Mouse (Mus musculus): ENCODE data around the gene Nol4l.

The Nol4l gene

DNA sequence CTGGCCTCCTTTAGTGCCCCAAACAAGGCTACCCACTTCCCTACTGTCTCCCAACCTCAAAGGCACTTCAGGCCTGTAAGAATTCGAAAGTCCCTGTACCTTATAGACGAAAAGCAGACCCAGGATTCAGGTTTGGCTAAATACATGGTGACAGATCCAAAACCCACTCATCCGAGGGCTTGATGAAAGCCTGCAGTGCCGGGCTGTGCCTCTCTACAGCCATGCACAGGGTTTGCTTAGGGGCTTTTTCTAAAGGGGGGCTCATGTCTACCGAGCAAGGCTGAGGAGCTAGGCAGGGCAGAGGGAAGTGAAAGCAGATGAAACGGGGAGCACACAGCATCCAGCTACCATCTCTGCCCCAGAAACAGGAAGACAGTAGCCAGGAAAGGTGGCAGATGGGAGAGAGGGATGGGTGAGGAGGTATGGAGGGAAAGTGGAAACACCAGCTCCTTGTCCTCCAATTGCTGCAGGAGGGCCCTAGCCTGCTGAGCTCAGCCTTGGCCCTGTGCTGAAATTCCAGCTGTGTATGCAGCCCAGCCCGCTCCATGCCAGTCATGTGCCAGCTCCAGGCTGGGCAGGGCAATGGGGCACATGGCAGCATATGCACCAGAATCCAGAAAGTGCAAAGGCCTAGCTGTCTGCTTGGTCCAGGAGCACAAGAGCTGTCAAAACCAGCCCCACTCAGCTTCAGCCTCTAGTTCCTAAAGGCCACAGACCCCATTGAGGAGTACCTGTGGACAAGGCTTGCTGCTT lies 48.5 kb downstream of the Nol4l start:
- DNase-seq, result peak; percentile 53

- no peak for DNase-seq
These were observed 50.3 kb downstream of the Nol4l start for GRCm38 (mm10) chr2:153479486-153479885.

DNA sequence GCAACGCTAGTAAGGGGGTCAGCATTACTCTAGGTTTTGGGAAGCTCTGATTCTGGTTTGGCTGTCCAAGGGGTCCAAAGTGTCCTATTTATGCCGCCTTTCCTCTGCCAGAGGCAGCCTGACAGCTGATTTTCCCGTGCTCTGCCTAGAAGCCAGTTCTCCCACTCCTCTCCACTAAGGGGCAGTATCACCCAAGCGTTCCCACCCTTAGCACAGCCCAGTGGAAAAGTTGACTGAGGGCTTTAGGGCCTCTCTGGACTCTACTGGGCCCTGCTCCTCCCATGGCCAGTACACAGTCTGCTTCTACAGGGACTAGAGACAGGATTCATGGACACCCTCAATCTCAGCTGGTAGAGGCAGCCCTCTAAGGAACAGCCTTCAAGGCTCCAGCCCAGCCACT lies 51.2 kb downstream of the Nol4l start:
- DNase-seq, result peak; percentile 72

DNA sequence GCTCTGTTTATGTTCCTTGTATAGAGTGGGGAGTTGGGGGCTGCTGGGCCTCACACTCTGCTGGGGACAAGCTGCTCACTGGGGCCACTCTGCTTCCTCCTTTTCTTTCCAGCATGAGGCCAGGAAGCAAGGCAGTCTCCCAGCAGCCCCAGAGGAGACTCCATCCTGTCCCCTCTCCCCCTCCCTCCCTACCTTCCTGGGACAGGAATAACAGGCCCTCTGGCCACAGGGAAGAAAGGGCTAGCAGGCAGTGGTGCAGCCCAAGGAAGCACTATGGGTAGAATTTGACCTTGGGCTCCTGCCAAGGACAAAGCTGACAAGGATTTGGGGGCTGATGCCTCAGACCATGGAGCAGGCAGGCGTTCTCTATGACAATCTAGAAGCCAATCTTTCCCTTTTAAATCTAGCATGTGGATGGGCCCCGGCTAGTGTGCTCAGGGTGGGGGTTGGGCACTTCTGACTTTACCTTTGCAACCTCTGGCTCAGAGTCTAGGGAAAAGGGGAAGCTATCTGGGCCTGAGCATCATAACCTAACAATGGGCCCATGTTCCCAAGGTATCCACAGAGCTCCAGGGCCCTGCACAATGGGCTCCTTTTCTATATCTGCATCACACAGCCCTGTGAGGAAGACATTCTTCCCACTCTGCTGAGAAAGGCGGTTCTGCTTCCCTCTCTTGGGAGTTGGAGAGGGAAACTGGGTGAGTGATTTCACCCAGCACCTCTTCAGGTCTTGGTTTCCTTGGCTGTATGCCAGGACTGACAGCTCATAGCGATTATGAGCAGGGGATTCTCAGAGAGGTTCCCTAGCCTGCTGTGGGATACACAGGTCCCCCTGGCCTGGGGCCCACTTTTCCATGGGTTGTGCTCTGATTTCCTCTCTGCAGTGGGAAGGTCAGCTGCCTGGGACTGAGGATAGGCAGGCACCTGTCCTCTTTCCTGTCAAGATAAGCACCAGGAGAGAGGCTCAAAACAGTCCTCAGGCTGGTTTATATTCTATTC lies 54.4 kb downstream of the Nol4l start:
- peak; percentile 37 for DNase-seq

- DNase-seq, result no peak
These were observed 58.8 kb downstream of the Nol4l start for GRCm38 (mm10) chr2:153470983-153471382.

- DNase-seq, result no peak
These were observed 60.0 kb downstream of the Nol4l start for GRCm38 (mm10) chr2:153469764-153470163.

- no peak for DNase-seq
These were observed 60.5 kb downstream of the Nol4l start for GRCm38 (mm10) chr2:153469317-153469716.

DNA sequence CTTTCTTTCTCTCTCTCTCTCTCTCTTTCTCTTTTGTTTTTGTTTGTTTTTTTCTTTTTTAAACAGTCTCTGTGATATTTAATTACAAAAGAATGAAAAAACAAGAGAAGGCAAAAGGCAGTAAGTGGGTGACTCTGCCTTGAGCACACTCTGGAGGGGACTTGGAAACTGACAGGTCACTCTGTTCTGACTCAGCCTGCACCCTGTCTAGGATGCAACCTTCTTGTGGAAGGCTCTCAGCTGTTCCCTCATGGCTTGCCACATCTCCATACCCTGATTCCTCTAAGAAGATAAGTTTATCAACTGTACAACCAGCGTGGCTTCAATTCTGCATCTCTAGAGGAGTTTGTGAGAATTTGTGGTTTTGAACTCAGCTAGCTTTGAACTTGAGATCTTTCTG lies 62.4 kb downstream of the Nol4l start:
- DNase-seq, result no peak

GRCm38 (mm10) chr2:153463257-153463656 lies 66.5 kb downstream of the Nol4l start:
- no peak for DNase-seq

DNA sequence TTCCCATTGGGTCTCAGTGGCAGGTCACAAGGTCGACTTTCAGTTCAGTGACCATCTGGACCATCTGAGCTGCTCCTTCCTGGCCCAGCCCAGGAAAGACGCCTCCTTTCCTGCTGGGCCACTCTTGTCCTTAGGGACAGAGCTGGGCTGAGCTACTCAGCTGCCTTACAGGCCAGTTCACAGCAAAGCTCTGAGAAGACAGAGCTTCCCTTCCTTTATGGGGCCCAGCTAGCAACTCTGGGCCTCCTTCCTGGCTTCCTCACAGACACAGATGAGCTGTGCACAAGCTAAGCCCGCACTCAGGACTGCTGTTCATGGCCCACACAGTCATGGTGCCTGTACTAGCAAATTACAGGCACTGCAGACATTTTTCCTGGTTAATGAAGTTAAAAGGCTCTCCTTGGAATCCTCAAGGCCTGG lies 71.7 kb downstream of the Nol4l start:
- no peak for DNase-seq

DNA sequence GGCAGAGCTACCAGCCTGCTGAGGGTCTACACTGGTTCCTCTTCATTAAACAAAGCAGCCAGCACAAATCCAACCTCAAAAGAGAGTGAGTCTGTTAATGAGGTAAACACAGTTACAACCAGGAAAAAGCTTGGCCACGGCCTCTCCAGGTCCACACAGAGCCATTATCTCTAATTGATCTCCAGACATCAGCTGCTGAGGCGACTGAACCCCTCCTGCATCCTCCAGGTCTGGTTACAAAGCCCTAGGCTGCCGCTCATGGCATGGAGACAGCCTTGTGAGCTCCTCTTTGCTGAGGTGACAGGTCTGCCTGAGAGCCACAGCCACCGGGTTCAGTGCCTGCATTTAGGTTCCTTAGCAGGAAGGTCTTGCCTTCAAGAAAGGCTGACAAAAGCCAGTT lies 72.3 kb downstream of the Nol4l start:
- DNase-seq, result no peak

DNA sequence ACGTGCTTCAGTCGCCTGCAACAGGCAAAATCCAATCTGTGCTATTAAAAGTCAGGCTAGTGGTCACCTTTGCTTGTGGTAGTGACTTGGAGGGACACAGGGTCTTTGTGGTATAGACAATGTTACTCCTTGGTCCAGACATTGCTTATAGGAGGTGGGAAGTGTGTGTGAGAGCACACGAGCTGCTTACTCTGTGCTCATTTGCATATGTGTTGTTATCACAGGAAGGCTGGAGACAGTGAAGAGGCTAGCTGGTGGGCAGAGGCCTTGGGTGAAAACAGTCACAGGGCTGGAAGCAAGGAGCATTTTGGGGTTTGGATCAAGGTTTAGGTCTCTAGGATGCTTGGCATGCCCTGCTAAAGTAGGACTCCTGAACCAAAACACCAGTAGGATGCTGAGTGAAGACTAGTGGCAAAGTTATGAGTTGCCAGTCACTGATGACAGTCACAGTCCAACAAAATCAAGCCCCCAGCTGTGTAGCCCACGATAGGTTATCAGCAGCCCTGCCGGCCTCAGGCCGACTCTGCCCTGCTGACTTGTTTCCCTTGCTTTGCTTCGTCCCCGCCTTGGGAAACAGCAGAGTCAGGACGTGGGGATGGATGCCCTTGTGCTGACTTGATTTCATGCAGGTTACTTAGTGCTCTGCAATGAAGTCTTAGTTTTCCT lies 74.8 kb downstream of the Nol4l start:
- no peak for DNase-seq

DNA sequence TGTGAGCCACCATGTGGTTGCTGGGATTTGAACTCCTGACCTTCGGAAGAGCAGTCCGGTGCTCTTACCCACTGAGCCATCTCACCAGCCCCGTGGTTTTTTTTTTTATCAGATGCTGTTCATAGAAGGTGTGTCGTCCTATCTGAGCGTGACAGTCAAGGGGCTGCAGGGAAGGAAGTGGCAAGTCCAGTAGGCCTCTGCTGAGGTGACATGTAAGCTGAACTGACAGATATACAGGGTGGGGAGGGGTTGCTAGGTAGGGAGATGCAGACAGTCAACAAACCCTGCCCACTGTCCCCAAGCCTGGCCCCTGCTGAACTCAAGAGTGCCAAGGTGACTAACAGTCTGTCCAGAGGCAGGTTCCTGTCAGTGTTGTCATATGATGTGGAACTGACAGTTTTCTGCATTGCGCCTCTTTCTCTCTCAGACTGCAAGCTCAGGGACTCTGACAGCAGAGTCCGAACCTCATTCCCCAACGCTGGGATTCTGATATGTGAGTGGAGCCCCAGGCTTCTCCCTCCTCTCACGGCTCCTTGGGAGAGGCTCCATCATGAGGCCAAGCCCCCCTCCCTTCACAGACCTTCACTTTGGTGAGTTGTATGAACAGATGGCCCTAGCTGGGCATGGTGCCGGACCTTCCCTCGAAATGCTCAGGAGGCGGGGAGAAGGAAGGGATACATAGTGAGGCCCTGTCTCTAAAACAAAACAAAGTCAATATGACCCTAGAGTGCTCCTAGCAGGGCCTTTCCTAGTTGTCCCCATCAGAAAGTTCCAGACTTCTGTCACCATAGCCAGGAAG lies 75.6 kb downstream of the Nol4l start:
- DNase-seq, result peak; percentile 83

DNA sequence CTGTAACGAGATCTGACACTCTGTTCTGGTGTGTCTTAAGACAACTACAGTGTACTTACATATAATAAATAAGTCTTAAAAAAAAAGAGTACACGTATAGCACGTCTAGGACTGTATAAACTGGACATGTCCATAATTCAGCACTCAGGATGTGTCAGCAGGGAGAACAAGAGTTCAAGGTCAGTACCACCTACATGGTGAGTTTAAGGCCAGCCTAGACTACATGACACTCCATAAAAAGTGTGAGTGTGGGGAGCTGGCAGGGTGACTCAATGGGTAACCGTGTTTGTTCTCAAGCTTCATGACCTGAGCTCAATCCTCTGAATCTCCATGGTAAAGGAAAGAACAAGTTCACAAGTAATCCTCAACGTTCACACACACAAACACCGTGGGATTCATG lies 81.3 kb downstream of the Nol4l start:
- DNase-seq, result no peak

- no peak for DNase-seq
These were observed 82.1 kb downstream of the Nol4l start for GRCm38 (mm10) chr2:153447719-153448118.

DNA sequence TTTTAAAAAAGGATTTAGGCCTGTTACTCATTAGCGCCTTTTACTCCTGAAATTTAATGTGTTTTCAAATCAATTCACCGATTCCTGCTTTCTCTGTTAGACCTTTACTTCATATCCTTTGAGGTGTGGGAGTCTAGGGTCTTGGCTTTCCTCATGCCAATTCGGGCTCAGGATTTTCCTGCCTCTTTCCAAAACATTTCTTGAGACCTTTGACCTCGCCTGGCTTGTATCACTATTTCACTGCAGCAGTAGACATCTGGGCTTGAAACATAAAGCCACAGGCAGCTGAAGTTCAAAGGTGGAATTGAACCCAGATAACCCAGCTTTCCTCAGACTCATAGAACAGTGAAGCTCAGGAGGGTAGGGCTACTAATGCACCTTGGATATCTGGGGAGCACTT lies 83.3 kb downstream of the Nol4l start:
- no peak for DNase-seq

- DNase-seq, result no peak
These were observed 83.8 kb downstream of the Nol4l start for GRCm38 (mm10) chr2:153446017-153446408.

GRCm38 (mm10) chr2:153445137-153446016 lies 84.4 kb downstream of the Nol4l start:
- no peak for DNase-seq

- no peak for DNase-seq
These were observed 85.3 kb downstream of the Nol4l start for GRCm38 (mm10) chr2:153444254-153445136.

Data from cerebellum, adult 9-11 months (tissue).